Mouse (Mus musculus) embryonic facial prominence, embryonic 13.5 days (tissue): ENCODE results near the gene Gsk3a. TPM values are rescaled to one million over a fixed set of nuclear protein-coding genes. Genes with fewer than 3 reads are reported as not detected.

ENCODE experiments used
- ATAC-seq: fragments of 200-750 bp; cut with Nextera tagmentation; 2 replicates; pipeline ENCODE4 v1.8.0; 2017; ENCODE audit warnings: low read depth; ENCODE audit not compliant: insufficient number of reproducible peaks, insufficient read depth, low FRiP score, low TSS enrichment
- H3K27ac ChIP-seq: fragments of 300-500 bp; sonication (generic); 2 replicates; pipeline ENCODE4 v1.5.1; 2015; ENCODE audit warnings: moderate library complexity, mild to moderate bottlenecking, inconsistent platforms
- H3K27me3 ChIP-seq: fragments of 300-500 bp; sonication (generic); 2 replicates; pipeline ENCODE4 v1.6.1; 2015; ENCODE audit warnings: mild to moderate bottlenecking, inconsistent platforms
- H3K36me3 ChIP-seq: fragments of 300-500 bp; sonication (generic); 2 replicates; pipeline ENCODE4 v1.6.1; 2015; ENCODE audit warnings: mild to moderate bottlenecking, inconsistent platforms
- H3K4me1 ChIP-seq: fragments of 300-500 bp; sonication (generic); 2 replicates; pipeline ENCODE4 v1.6.1; 2015; ENCODE audit warnings: inconsistent platforms
- H3K4me2 ChIP-seq: fragments of 300-500 bp; sonication (generic); 2 replicates; pipeline ENCODE4 v1.6.1; 2015; ENCODE audit warnings: moderate library complexity, mild to moderate bottlenecking, inconsistent platforms
- H3K4me3 ChIP-seq: fragments of 300-500 bp; sonication (generic); 2 replicates; pipeline ENCODE4 v1.5.1; 2015; ENCODE audit warnings: mild to moderate bottlenecking, inconsistent platforms
- H3K9ac ChIP-seq: fragments of 300-500 bp; sonication (generic); 2 replicates; pipeline ENCODE4 v1.6.1; 2015; ENCODE audit warnings: mild to moderate bottlenecking, inconsistent platforms
- H3K9me3 ChIP-seq: fragments of 300-500 bp; sonication (generic); 2 replicates; pipeline ENCODE4 v1.6.1; 2016; ENCODE audit warnings: inconsistent platforms
- WGBS: fragments of 180-500 bp; shearing (Covaris S2); methylation state at CpG from one replicate; pipeline ENCODE4 v1.1.7; 2015; ENCODE audit warnings: mixed read lengths; 5-methylcytosine and 5-hydroxymethylcytosine counted together
- polyA plus RNA-seq: library from polyadenylated mRNA; unstranded; fragments of >200 nt; fragmentation: Nextera tagmentation; extraction: Ambion mirVana; gene quantifications from 2 replicates; pipeline ENCODE4 v1.2.1, GENCODE M21; 2015

Gsk3a gene
- polyA plus RNA-seq, 1 experiment from 2014 or later = 14.4 TPM

DNA sequence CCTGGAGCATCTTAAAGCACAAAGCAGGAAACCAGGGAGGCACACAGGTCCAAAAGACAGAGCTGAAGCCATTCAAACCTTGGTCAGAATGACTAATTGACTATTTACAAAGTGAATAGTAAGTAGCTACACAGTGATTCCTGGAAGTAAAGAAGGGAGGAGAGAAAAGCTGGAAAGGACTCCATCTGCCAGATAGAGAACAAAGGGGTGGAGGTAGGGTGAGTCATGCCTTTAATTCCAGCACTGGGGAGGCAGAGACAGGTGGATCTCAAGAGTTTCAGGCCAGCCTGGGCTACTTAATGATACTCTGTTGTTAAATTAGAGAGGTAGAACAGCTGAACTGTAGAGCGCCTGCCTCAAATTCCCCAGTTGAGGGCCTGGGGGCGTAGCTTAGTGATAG is 23.5 kb downstream of the Gsk3a start:
- peaks cover 31% of the 10 kb centered on the region for H3K36me3 ChIP-seq
- H3K4me3 ChIP-seq = no peak overlapping the region
- H3K27ac ChIP-seq = no peak overlapping the region
- no peaks in the 10 kb centered on the region for H3K27me3 ChIP-seq
- peaks cover 9% of the 10 kb centered on the region for H3K4me1 ChIP-seq
- 92% methylated on average over 2 of the region's 2 CpGs for WGBS
- no peak for ATAC-seq
- no peaks in the 10 kb centered on the region for H3K9me3 ChIP-seq
- no peak overlapping the region for H3K4me2 ChIP-seq
- H3K9ac ChIP-seq = no peak overlapping the region

GRCm38 (mm10) chr7:25213099-25213498 is 24.6 kb downstream of the Gsk3a start:
- H3K36me3 ChIP-seq = peaks cover 40% of the 10 kb centered on the region
- no peak overlapping the region for H3K27ac ChIP-seq
- no peak for ATAC-seq
- 0 out of 2 replicates have a peak, but pooled peaks cover 2% of the 10 kb centered on the region for H3K4me1 ChIP-seq
- no peaks in the 10 kb centered on the region for H3K9me3 ChIP-seq
- H3K4me3 ChIP-seq = no peak overlapping the region
- no peak overlapping the region for H3K9ac ChIP-seq
- 78% methylated on average over 3 of the region's 3 CpGs for WGBS
- no peak overlapping the region for H3K4me2 ChIP-seq
- H3K27me3 ChIP-seq = no peaks in the 10 kb centered on the region

- Histone ChIP-seq H3K4me2 (no peak overlapping the region), H3K4me1 (no peaks in the 10 kb centered on the region), H3K36me3 (peaks cover 57% of the 10 kb centered on the region), H3K9me3 (no peaks in the 10 kb centered on the region), H3K4me3 (no peak overlapping the region), H3K27ac (no peak overlapping the region), H3K27me3 (no peaks in the 10 kb centered on the region), H3K9ac (no peak overlapping the region)
- WGBS = 92% methylated on average over 4 of the region's 4 CpGs
- no peak for ATAC-seq
Measured at GRCm38 (mm10) chr7:25210482-25210881, 27.2 kb downstream of the Gsk3a start.

DNA sequence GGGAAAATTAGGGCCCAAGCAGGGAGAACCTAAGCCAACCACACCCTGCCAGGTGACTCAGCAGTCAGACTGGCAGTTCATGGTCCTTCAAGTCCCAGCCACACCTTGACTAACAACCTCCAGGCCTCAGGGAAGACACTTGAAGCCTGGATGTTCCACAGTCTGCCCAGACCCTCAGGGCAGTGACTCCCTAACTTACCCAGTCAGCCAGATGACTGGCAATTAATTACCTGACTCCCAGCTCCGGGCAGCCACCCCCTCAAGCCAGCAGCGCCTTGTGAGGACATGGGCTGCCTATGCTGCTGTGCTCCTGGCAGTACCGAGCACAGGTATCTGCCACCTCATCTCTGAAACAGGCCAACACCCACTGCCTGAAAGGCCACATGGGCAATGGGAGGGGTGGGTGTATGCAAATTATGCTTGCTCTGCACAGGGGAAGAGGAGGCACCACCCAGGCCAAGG is 28.5 kb downstream of the Gsk3a start:
- Histone ChIP-seq H3K4me3 (no peak overlapping the region), H3K4me2 (no peak overlapping the region), H3K9me3 (no peaks in the 10 kb centered on the region), H3K9ac (no peak overlapping the region), H3K27ac (no peak overlapping the region), H3K27me3 (no peaks in the 10 kb centered on the region), H3K36me3 (peaks cover 55% of the 10 kb centered on the region), H3K4me1 (no peaks in the 10 kb centered on the region)
- 62% methylated on average over 3 of the region's 3 CpGs for WGBS
- ATAC-seq = no peak

DNA sequence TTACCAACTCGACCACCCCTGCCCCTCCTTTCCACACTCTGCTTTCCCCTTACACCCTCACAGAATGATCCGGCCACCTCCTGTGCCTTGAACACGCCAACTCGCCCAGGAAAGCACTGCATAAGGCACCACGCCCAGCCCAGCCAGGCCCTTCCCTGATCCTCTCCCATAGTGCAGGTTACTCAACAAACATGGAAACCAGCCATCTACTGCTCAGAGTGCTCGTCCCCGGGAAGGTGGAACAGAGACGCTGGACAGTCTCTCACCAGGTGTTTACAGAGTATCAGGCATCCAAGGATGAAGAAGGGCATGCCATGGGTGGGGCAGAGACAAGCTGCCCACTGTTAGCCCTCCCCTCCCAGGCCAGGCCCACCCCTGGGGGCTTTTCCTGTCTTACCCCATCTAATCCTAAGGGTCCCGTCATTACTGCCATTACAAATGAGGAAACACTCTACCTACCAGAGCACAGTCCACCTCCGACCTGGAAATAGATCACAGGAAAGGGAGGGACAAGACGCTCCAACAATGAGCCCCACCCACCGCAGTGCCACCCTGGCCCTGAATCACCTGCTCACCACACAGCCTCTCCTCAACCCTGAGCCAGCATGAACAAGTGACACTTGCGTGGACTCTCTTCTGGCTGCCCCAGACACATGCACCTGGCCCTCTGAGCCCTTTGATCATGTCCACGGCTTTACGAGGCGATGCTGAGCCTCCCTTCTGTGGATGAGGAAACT is 31.4 kb downstream of the Gsk3a start:
- no peaks in the 10 kb centered on the region for H3K4me1 ChIP-seq
- no peak overlapping the region for H3K4me3 ChIP-seq
- H3K27ac ChIP-seq = no peak overlapping the region
- H3K9me3 ChIP-seq = no peaks in the 10 kb centered on the region
- H3K36me3 ChIP-seq = peaks cover 73% of the 10 kb centered on the region
- no peaks in the 10 kb centered on the region for H3K27me3 ChIP-seq
- 90% methylated on average over 16 of the region's 16 CpGs for WGBS
- H3K9ac ChIP-seq = no peak overlapping the region
- H3K4me2 ChIP-seq = no peak overlapping the region
- no peak for ATAC-seq

DNA sequence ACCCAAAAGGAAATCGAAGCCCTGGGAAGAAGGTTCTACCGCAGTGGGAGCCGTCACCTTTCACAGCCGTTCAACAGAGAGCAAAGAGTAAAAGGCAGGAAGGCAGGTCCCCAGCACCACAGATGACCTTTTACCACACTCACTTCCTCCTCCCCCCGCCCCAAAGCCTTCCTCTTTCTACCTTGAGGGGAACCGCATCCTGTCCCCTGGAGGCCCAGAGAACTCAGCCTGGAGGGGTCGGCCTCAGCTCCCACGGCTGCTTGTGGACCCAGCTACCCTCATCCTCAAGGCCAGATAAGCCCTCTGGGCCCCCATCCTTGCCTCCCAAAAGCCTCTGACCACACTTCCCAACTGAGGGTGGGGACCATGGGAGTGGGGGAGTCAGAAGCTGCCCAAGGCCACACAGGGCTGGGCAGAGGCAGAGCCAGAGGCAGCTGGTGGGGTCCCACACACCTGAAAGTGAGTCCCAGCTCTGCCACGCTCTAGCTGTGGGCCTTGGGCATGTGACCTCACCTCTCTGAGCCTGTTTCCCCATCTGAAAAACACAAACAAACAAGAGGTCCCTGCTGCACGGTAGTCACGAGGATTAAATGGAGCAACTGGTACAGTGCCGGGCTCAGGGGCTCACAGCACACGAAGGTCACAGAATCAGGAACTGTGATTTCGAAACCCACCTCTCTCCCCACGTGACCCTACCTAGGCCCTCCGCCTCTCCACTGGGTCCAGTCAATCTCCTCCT is 32.1 kb downstream of the Gsk3a start:
- Histone ChIP-seq H3K4me3 (no peak overlapping the region), H3K36me3 (peaks cover 65% of the 10 kb centered on the region), H3K27ac (no peak overlapping the region), H3K27me3 (no peaks in the 10 kb centered on the region), H3K4me1 (no peaks in the 10 kb centered on the region), H3K4me2 (no peak overlapping the region), H3K9me3 (no peaks in the 10 kb centered on the region), H3K9ac (no peak overlapping the region)
- 73% methylated on average over 16 of the region's 16 CpGs for WGBS
- ATAC-seq = no peak

DNA sequence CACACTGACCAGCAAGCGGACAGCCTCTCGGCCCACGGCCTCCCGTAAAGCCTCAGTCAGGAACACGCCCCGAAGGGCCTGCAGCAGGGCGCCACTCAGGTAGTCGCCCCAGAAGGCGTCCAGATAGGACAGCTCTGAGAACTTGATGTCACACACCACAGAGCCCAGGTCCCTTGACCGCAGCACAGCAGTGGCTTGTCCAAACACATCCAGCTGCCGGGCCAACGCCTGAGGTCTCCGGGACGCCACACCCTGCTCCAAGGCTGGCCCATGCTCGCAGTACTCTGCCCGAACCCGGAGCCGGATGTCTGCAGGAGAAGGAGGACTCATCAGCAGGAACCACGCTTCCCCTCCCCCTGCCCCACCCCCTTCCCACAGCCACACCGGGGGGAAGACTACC is 34.0 kb downstream of the Gsk3a start:
- no peak overlapping the region for H3K4me2 ChIP-seq
- no peak overlapping the region for H3K9ac ChIP-seq
- no peaks in the 10 kb centered on the region for H3K4me1 ChIP-seq
- H3K27me3 ChIP-seq = no peaks in the 10 kb centered on the region
- peaks cover 48% of the 10 kb centered on the region for H3K36me3 ChIP-seq
- H3K27ac ChIP-seq = no peak overlapping the region
- H3K9me3 ChIP-seq = no peaks in the 10 kb centered on the region
- ATAC-seq = no peak; the same call in 1 of the 2 replicates
- H3K4me3 ChIP-seq = no peak overlapping the region
- 83% methylated on average over 20 of the region's 20 CpGs for WGBS

GRCm38 (mm10) chr7:25197384-25198018 is 40.1 kb downstream of the Gsk3a start:
- ATAC-seq = no peak
- no peak overlapping the region for H3K4me2 ChIP-seq

DNA sequence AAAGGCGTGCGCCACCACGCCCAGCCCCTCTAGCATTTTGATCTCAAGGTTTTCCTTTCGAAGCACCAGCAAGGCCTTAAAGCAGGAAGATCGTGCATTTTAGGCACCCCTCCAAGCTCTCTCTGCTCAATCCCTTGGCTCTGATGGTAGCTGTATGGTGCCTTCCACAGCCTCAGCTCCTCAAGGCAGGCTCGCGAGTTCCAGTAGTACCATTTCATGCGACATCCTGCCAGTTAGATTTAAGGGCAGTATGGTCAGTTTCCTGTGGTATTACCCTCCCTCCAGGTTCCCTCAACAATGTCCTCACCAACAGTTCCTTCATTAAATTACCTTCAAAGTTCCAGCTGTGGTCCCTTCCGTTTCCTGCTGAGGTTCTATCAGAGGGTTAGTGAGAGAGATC is 41.5 kb downstream of the Gsk3a start:
- Histone ChIP-seq H3K27me3 (no peaks in the 10 kb centered on the region), H3K4me3 (no peak overlapping the region), H3K4me2 (no peak overlapping the region), H3K9me3 (no peaks in the 10 kb centered on the region), H3K27ac (no peak overlapping the region), H3K4me1 (no peaks in the 10 kb centered on the region), H3K36me3 (no peaks in the 10 kb centered on the region), H3K9ac (no peak overlapping the region)
- ATAC-seq = no peak
- WGBS = 87% methylated on average over 9 of the region's 9 CpGs

More at GRCm38 (mm10) chr7:25197384-25198018, 40.1 kb downstream of the Gsk3a start:
- 67% methylated on average over 10 of the region's 10 CpGs for WGBS
- H3K27me3 ChIP-seq = no peaks in the 10 kb centered on the region
- H3K9me3 ChIP-seq = no peaks in the 10 kb centered on the region
- no peak overlapping the region for H3K9ac ChIP-seq
- H3K36me3 ChIP-seq = peaks cover 7% of the 10 kb centered on the region
- H3K27ac ChIP-seq = no peak overlapping the region
- H3K4me3 ChIP-seq = no peak overlapping the region
- no peaks in the 10 kb centered on the region for H3K4me1 ChIP-seq

DNA sequence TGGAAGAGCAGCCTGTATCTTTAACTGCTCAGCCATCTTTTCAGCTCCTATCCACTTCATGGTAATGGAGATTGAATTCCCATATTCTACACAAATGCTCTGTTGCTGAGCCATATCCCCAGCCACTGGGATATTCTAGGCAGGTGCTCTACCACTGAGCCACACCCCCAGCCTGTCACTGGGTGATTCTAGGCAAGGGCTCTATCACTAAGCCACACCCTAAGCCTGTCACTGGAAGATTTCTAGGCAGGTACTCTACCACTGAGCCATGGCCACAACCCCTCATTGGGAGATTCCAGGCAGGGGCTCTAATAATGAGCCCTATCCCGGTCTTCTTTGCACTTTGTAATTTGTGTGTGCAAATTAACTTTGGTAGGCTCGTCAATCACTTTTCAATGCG is 42.5 kb downstream of the Gsk3a start:
- WGBS = 73% methylated on average over 3 of the region's 3 CpGs
- Histone ChIP-seq H3K4me3 (no peak overlapping the region), H3K4me1 (no peaks in the 10 kb centered on the region), H3K4me2 (no peak overlapping the region), H3K27me3 (no peaks in the 10 kb centered on the region), H3K9ac (no peak overlapping the region), H3K36me3 (no peaks in the 10 kb centered on the region), H3K9me3 (no peaks in the 10 kb centered on the region), H3K27ac (no peak overlapping the region)
- no peak for ATAC-seq

DNA sequence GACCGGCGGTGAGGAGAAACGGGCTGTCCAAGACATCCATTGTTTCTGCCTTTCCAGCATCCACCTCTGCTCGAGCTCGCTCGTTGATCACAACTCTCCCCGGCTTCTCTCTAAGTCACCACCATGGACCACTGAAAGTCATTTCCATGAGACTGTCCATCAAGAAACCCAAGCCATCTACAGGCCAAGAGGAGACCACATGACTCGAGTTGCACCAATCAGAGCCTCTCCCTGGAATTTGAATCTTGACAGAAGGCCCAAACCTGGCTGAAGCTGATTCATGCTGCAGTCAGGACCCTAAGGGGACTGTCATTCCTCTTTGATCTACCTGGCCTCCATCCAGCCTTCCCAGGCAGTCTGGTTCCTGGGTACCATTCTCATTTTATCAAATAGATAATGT is 45.5 kb downstream of the Gsk3a start:
- no peak for ATAC-seq
- Histone ChIP-seq H3K36me3 (no peaks in the 10 kb centered on the region), H3K27ac (no peak overlapping the region), H3K27me3 (no peaks in the 10 kb centered on the region), H3K9me3 (no peaks in the 10 kb centered on the region), H3K4me3 (no peak overlapping the region), H3K4me1 (no peaks in the 10 kb centered on the region), H3K9ac (no peak overlapping the region), H3K4me2 (no peak overlapping the region)
- 74% methylated on average over 8 of the region's 8 CpGs for WGBS
